ENCODE assay signal across 10 mouse cellular contexts in the genomic region with DNA sequence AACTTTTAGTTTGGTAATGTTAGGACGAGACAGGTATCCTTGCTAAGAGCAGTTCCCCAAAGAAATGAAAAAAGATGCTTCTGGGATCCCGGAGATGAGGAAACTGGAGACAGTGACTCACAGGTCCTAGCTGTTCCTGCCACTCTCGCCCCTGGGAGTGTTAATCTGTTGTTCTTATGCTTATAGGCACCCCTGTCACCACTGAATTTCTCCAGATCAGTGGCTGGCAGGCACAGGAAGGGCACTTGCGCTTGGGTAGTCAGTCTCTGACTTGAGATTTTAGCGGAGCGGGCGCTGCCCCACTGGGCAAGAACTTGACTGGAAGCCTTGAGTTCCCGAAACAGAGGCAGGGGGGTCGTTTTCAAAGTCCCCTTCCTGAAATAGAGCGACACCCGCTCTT. TPM values are rescaled to one million over a fixed set of nuclear protein-coding genes. Genes with fewer than 3 reads are reported as not detected.
DNase-seq lines count a peak whose midpoint lies in the region; ATAC-seq and TF ChIP-seq lines count a peak whose summit lies in the region.
"Had no signal": no experiment of that assay in that cellular context is flagged by ENCODE, and none has a peak within 500 bp of the region (broad histone marks: within the 10 kb centered on the region; RNA-seq: fewer than 3 reads in every experiment).

No protein-coding gene starts in this region.

- no peaks in the 10 kb centered on the region for H3K36me3 ChIP-seq in heart, embryonic 13.5 days
- H3K36me3 ChIP-seq in forebrain, postnatal 0 days (ENCODE audit: insufficient read depth), result no peaks in the 10 kb centered on the region
- H3K36me3 ChIP-seq in midbrain, embryonic 16.5 days (ENCODE audit: control insufficient read depth, insufficient read depth, low read length), result no peaks in the 10 kb centered on the region

- H3K4me2 ChIP-seq in heart, embryonic 13.5 days, result peak overlapping the region; percentile 94
- H3K4me2 ChIP-seq in forebrain, postnatal 0 days (ENCODE audit: low read depth), result peak overlapping the region; percentile 68
- peak overlapping the region; percentile 66 for H3K4me2 ChIP-seq in midbrain, embryonic 16.5 days (ENCODE audit: low read length)

- TF ChIP-seq CTCF in forebrain, postnatal 0 days (IDR thresholded peaks at IDR 0.05; ENCODE audit: low read depth), result no peak

- peaks cover 17% of the 10 kb centered on the region for H3K27me3 ChIP-seq in heart, embryonic 13.5 days (replicated peaks)
- H3K27me3 ChIP-seq in forebrain, postnatal 0 days (ENCODE audit: insufficient read depth, low read length), result no peaks in the 10 kb centered on the region
- H3K27me3 ChIP-seq in midbrain, embryonic 16.5 days (ENCODE audit: control insufficient read depth, insufficient read depth, low read depth, low read length), result no peaks in the 10 kb centered on the region; the same call in none of the 2 replicates

- no peak for DNase-seq in heart, postnatal 14 days
- DNase-seq in cerebellum, adult 18-20 months, result peak; percentile 39 to 49
- DNase-seq in forebrain, postnatal 0 days, result peak; percentile 14
- DNase-seq in ovary, postnatal 10 days (ENCODE audit: low spot score), result no peak
- no peak for DNase-seq in kidney, postnatal 36 days

- H3K9me3 ChIP-seq in heart, embryonic 13.5 days, result no peaks in the 10 kb centered on the region
- no peaks in the 10 kb centered on the region for H3K9me3 ChIP-seq in forebrain, postnatal 0 days (ENCODE audit: low read length)
- no peaks in the 10 kb centered on the region for H3K9me3 ChIP-seq in midbrain, embryonic 16.5 days (replicated peaks; ENCODE audit: control insufficient read depth, low read length, poor library complexity, severe bottlenecking)

- ATAC-seq in heart, embryonic 13.5 days (ENCODE audit: extremely low read depth, insufficient number of reproducible peaks, low FRiP score, low TSS enrichment), result no peak
- ATAC-seq in forebrain, postnatal 0 days, result no peak
- no peak for ATAC-seq in midbrain, embryonic 16.5 days
- ATAC-seq in activated CD4-positive, CD25-positive, alpha-beta regulatory T cell, adult 4 months, result no peak

- peak overlapping the region; percentile 63 for H3K4me3 ChIP-seq in heart, embryonic 13.5 days
- H3K4me3 ChIP-seq in forebrain, postnatal 0 days (ENCODE audit: low read depth, low read length), result peak overlapping the region; percentile 76
- peak overlapping the region; percentile 85 for H3K4me3 ChIP-seq in midbrain, embryonic 16.5 days (ENCODE audit: low read depth, low read length)

- intact Hi-C loops in heart, postnatal 14 days (cut with DNase I), result loop anchor here (2.0 kb wide), 1 partner anchor 623 kb away; no protein-coding TSS in a partner anchor

- no peak overlapping the region for H3K9ac ChIP-seq in heart, embryonic 13.5 days
- H3K9ac ChIP-seq in forebrain, postnatal 0 days, result peak overlapping the region; percentile 70
- 0 out of 2 replicates have a peak overlapping the region, but pooled peaks have one; percentile 21 for H3K9ac ChIP-seq in midbrain, embryonic 16.5 days (ENCODE audit: low read depth, low read length)

- no peak overlapping the region for H3K27ac ChIP-seq in heart, embryonic 13.5 days (replicated peaks)
- H3K27ac ChIP-seq in forebrain, postnatal 0 days (ENCODE audit: low read depth, low read length), result no peak overlapping the region
- no peak overlapping the region for H3K27ac ChIP-seq in midbrain, embryonic 16.5 days (ENCODE audit: low read length)
- H3K27ac ChIP-seq: macrophage had no signal

- peaks cover 21% of the 10 kb centered on the region for H3K4me1 ChIP-seq in heart, embryonic 13.5 days
- H3K4me1 ChIP-seq in forebrain, postnatal 0 days (ENCODE audit: insufficient read depth), result 0 out of 2 replicates have a peak, but pooled peaks cover 4% of the 10 kb centered on the region
- H3K4me1 ChIP-seq in midbrain, embryonic 16.5 days (ENCODE audit: control insufficient read depth, insufficient read depth, low read length), result peaks cover 6% of the 10 kb centered on the region

- WGBS in heart, embryonic 13.5 days, result 10% methylated on average over 11 of the region's 11 CpGs
- WGBS in forebrain, postnatal 0 days, result 13% methylated on average over 11 of the region's 11 CpGs
- 7% methylated on average over 11 of the region's 11 CpGs for WGBS in midbrain, embryonic 16.5 days

RNA-seq across cellular contexts. Expression of a gene that starts 1.3 kb away (rescaled TPM):
- polyA plus RNA-seq in heart, embryonic 13.5 days (2015; fragmentation: Nextera tagmentation; extraction: Ambion mirVana), result 0.08 and 0.09 TPM in 2 replicates
- 1 to 10 TPM; 1.1 to 1.8 TPM for total RNA-seq in heart, postnatal 14 days (2021)
- total RNA-seq in forebrain, postnatal 0 days (2014; rRNA removed), result 6.5 and 6.9 TPM in 2 replicates
- 0.88 and 1.7 TPM in 2 replicates for polyA plus RNA-seq in forebrain, postnatal 0 days (2015; fragmentation: Nextera tagmentation; extraction: Ambion mirVana)
- polyA plus RNA-seq in midbrain, embryonic 16.5 days (2015; fragmentation: Nextera tagmentation; extraction: Ambion mirVana), result 0.56 and 0.57 TPM in 2 replicates
- polyA plus RNA-seq in activated CD4-positive, CD25-positive, alpha-beta regulatory T cell, adult 4 months (2017; shearing (Covaris generic)), result under 1 TPM in 1 of 2 experiments, not detected in 1; 0.04 TPM
- total RNA-seq: common myeloid progenitor, adult 5-6 weeks had no signal
- polyA plus RNA-seq: macrophage had no signal

Comparison
In these comparisons a context has a peak if more than half of its experiments do, and no peak if none do; other contexts are left out.
1. DNase-seq: peak in cerebellum, adult 18-20 months (2 of 2) and forebrain, postnatal 0 days (single experiment); none in heart, postnatal 14 days (0 of 2), ovary, postnatal 10 days (single experiment) and kidney, postnatal 36 days (0 of 2).
2. Peak in every context shown above with its lines, with median percentiles within 50 percentile points of each other: H3K4me2 ChIP-seq and H3K4me3 ChIP-seq.